Mouse (Mus musculus): ENCODE results near the gene Slc35b3.
A peak's percentile ranks its signal among the peaks of the same experiment; 100 is the strongest.

The Slc35b3 gene

DNA sequence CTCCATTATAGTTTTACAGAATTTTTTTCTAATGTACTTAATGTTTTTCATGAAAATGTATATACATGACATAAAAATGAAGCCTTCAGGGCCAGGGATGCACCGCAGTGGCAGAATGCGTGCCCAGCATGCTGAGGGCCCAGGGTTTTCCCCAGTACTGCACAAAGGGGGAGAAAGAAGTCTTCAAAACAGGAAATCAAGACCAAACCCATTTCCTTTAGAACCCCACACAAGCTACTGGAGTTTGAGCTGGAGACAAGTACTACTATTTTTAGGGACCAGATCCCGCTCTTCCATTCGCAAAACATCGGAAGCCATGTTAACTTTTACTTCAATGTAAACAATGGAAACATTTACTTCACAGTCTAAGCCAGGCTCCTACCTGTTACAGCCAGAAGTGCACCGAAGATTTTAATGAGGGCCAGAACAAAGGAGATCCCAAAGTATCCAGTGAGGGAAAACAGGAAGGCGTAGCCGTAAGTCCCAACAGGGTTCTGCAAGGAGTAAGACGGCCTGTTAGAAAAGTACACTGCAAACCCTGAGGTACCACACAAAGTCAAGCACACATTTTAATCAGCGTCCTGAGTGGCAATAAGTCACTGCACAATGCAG lies 23.7 kb downstream of the Slc35b3 start:
- no peak for DNase-seq

DNA sequence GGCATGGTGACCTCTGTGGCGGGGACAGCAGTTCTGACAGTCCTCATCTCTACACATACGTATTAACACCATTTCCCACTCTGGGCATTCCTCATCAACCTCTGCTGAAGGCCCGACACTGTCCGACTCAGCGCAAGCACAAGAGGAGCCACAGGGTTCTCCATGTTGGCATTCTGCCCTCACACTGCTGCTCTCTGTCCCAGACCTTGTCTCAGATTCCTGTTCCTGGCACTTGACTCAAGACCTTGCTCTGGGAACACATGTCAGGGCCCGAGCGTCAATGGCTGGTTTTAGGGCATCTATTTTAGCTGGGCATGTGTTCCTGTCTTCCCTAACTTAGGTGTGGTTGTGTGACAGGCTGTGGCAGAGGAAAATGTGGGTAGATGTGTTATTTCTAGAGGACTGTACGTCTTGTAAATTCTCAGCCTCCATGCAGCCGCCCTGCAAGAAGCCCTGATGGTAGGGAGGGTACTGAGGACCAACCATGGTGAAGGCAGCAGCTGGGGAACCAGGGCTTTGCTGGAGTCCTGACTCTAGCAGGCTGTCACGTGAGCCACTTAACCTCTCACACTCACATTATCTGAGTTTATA lies 24.7 kb downstream of the Slc35b3 start:
- DNase-seq, result no peak

DNA sequence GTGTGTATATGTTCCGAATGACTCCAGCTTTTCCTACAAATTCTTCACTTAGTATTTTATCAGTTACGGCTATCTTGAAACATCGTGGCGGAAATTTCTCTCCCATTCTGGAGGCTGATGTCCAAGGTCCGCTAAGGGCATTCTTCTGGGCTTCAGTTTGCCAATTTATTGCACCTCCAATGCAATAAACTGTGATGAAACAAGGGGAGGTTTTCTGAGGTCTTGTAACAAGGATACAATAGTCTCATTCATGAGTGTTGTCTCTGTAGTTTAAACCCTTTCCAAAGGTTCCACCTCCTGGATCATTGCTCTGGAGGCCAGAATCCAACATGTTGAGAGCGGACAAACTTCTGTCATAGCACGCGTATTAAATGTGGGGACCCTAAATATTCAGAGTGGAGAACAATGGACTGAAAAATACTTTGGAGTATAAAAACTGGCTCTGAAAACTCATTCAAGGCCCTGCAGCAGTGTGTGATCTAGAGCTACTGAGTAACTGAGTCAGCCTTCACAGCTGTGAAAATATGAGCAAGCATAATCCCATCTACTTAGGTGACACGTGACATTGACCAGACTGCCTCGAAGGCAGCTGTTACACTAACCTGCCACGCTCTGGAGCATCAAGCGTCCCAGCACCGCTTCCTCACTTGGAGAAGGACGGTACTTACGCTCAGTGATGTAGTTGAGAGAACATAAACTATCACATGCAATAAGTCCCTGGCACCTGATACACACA lies 30.7 kb downstream of the Slc35b3 start:
- no peak for DNase-seq

DNA sequence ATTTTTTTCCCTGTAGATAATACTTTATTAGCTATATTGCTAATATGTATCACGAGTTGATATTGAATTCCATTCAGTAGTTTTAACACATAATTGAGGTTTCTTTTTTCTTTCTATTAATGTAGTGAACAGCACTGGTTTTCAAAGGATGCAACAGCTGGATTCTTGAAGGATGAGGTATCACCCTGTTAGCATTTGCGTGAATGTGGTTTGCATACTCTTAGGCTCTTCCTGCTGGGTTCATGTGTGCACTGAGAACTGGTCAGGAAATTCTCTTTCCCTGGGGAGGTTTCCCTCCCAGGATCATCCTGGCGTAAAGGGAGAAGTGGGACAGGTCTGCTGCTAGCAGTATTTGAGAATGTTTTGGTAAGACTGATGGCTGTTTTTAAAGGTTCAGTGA lies 38.0 kb downstream of the Slc35b3 start:
- DNase-seq, result no peak

DNA sequence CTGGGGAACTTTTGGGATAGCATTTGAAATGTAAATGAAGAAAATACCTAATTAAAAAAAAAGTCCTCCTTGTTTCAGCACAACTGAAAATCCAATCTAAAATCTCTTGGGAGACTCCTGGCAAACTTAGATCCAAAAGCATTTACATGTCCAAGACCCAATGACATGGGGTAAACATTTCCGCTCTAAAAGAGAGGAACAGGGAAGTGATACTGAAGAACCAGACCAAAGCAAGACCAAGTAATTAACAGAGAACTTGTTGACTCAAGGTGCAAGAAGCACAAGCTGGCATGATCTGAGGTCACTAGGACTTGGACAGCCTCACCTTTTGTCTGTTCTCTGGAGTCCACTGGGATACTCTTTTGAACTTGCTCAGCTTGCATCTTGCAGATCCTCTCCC lies 39.4 kb downstream of the Slc35b3 start:
- no peak for DNase-seq

DNA sequence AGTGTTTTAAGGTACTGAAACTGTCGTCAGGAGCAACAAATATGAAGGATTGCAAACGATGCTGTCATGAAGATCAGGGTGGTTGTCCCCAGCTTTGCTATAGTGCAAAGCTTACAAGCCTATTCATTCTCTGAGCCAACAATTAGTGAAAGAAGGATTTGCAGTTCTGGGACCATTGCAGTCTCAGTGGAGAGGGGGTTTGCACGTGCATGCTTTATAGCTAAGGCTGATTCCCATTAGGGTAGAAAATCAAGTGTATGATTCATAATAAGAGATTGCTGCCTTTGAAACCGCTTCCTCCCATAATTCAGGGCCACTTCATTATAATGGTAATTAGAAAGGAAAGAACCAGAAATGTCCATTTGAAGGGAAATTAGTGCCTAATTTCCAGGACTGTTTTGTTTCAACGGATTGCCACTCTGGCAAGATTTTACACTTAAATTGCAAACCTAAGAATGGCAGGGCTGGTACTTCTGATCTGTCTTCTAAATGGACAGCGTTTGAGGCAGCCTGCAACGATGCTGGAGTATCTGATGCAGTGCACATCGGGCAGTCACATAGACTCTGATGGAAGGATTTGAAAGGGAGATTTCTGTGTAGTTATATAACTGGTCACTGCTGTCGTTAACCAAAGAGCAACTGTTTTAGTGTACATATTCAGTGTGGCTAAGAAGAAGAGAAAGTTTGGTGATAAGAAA lies 42.3 kb downstream of the Slc35b3 start:
- DNase-seq, result no peak

DNA sequence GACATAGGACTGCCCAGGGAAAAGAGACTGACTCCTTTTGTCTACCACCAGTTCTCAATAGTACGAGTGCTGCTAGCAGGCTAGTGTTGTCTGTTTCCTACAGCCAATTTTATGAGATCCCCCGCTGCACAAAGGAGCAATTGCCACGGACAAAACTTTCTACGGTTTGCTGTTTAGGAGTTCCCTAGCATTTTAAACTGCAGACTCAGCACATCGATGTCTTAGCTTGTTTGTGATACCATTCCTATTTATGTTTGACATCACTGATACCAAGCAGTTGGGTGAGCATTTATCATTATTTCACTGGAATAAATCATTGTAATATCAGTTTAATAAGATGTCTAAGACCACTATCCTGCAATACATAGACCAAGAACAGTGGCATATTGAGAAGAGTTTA lies 43.1 kb downstream of the Slc35b3 start:
- DNase-seq, result no peak

DNA sequence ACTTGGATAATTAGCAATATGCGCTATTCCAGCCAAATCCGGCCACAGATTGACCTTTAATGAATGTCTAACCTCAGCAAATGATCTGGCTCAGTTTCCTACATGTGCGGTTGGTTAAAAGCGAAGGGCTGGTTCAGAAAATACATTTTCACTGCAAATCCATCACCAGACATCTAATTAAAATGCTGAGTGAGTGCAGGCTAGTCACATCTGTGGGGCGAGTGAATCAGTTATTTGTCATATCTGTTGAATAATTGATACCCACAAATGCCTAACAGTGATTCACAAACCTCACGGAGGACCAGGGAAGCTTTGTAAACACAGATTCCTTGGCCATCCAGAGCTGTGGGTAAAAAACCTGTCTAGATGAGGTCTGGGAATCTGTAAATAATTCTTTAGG lies 45.9 kb downstream of the Slc35b3 start:
- no peak for DNase-seq

DNA sequence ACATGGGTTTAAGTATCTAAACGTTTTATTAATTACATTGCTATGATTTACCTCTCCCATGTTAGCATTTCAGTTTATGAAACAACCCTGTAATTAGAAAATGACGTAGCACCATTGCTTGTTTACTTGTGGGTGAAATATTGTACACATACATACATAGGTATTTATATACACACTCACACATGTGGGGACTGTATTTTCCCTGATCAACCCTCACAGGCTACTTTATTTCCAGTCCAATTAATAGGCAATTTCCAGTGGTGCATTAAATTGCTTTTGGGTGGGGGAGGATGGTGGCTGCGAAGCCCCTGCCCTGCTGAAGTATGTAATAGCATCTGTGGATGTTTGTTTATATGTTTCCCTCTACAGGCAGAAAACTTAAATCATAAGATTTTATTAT lies 68.3 kb downstream of the Slc35b3 start:
- DNase-seq, result peak; percentile 5

Measured in retina, postnatal 1 day (tissue).